Comparison of ENCODE assay signal across 8 mouse cellular contexts in genomic region chr2:85036507-85037046, GRCm38 (mm10). TPM values are rescaled to one million over a fixed set of nuclear protein-coding genes. Genes with fewer than 3 reads are reported as not detected.
DNase-seq lines count a peak whose midpoint lies in the region; ATAC-seq and TF ChIP-seq lines count a peak whose summit lies in the region.
"Had no signal": no experiment of that assay in that cellular context is flagged by ENCODE, and none has a peak within 500 bp of the region (broad histone marks: within the 10 kb centered on the region; RNA-seq: fewer than 3 reads in every experiment).

No protein-coding gene starts in this region.

- H3K9ac ChIP-seq in lung, postnatal 0 days (replicated peaks; ENCODE audit: low read depth): peak overlapping the region; percentile 80
- H3K9ac ChIP-seq in intestine, postnatal 0 days (ENCODE audit: low read depth, low read length): peak overlapping the region; percentile 90
- peak overlapping the region; percentile 92 for H3K9ac ChIP-seq in neural tube, embryonic 15.5 days (replicated peaks)

- peaks cover 10% of the 10 kb centered on the region for H3K4me1 ChIP-seq in lung, postnatal 0 days (ENCODE audit: insufficient read depth, low read depth, low read length)
- H3K4me1 ChIP-seq in embryonic fibroblast, embryonic 13.5 days (ENCODE audit: control insufficient read depth, insufficient read depth, low read length): no peaks in the 10 kb centered on the region
- H3K4me1 ChIP-seq in intestine, postnatal 0 days (replicated peaks; ENCODE audit: control insufficient read depth, insufficient read depth, low read length): peaks cover 6% of the 10 kb centered on the region; the same call in 1 of the 2 replicates
- H3K4me1 ChIP-seq in neural tube, embryonic 15.5 days: peaks cover 17% of the 10 kb centered on the region

- no peak for TF ChIP-seq POLR2A in embryonic fibroblast, embryonic 13.5 days (IDR thresholded peaks at IDR 0.05; ENCODE audit: low read depth, low read length)

- peak overlapping the region; percentile 79 for H3K4me3 ChIP-seq in lung, postnatal 0 days (ENCODE audit: low read depth, low read length)
- peak overlapping the region; percentile 46 for H3K4me3 ChIP-seq in embryonic fibroblast, embryonic 13.5 days (ENCODE audit: insufficient read depth, low read length)
- H3K4me3 ChIP-seq in intestine, postnatal 0 days (ENCODE audit: low read depth, low read length): peak overlapping the region; percentile 87
- H3K4me3 ChIP-seq in neural tube, embryonic 15.5 days (replicated peaks): peak overlapping the region; percentile 81

- no peak for DNase-seq in lung, postnatal 0 days (ENCODE audit: low spot score)
- DNase-seq in lung, postnatal 4 days: no peak
- DNase-seq in gastrocnemius, postnatal 25 days: no peak
- DNase-seq in right cerebral cortex, postnatal 14 days: no peak

- H3K36me3 ChIP-seq in lung, postnatal 0 days (ENCODE audit: insufficient read depth, low read length): 0 out of 2 replicates have a peak, but pooled peaks cover 6% of the 10 kb centered on the region
- H3K36me3 ChIP-seq in intestine, postnatal 0 days (ENCODE audit: control insufficient read depth, insufficient read depth): peaks cover 21% of the 10 kb centered on the region
- peaks cover 25% of the 10 kb centered on the region for H3K36me3 ChIP-seq in neural tube, embryonic 15.5 days

- WGBS in lung, postnatal 0 days: 10% methylated on average over 11 of the region's 11 CpGs
- 8% methylated on average over 11 of the region's 11 CpGs for WGBS in intestine, postnatal 0 days
- WGBS in neural tube, embryonic 15.5 days: 9% methylated on average over 11 of the region's 11 CpGs

- no peak for TF ChIP-seq CTCF in lung, postnatal 0 days (IDR thresholded peaks at IDR 0.05)
- TF ChIP-seq CTCF in embryonic fibroblast, embryonic 13.5 days (IDR thresholded peaks at IDR 0.05; ENCODE audit: borderline replicate concordance, insufficient read depth, low read length): no peak
- no peak for TF ChIP-seq CTCF in intestine, postnatal 0 days (IDR thresholded peaks at IDR 0.05; ENCODE audit: low read depth)

- 0 out of 2 replicates have a peak, but pooled peaks have one; percentile 9 for ATAC-seq in lung, postnatal 0 days
- peak; percentile 6; the same call in 1 of the 2 replicates for ATAC-seq in intestine, postnatal 0 days
- peak; percentile 37 for ATAC-seq in neural tube, embryonic 15.5 days (ENCODE audit: low FRiP score)

- H3K27me3 ChIP-seq in lung, postnatal 0 days (replicated peaks; ENCODE audit: insufficient read depth, low read length): no peaks in the 10 kb centered on the region
- no peaks in the 10 kb centered on the region for H3K27me3 ChIP-seq in intestine, postnatal 0 days (replicated peaks; ENCODE audit: control insufficient read depth, insufficient read depth, low read length)
- H3K27me3 ChIP-seq in neural tube, embryonic 15.5 days (replicated peaks): no peaks in the 10 kb centered on the region

- H3K27ac ChIP-seq in lung, postnatal 0 days (ENCODE audit: low read length): peak overlapping the region; percentile 86; the same call in 1 of the 2 replicates
- no peak overlapping the region for H3K27ac ChIP-seq in embryonic fibroblast, embryonic 13.5 days (ENCODE audit: insufficient read depth, low read length)
- H3K27ac ChIP-seq in intestine, postnatal 0 days (ENCODE audit: low read depth, low read length): no peak overlapping the region
- peak overlapping the region; percentile 84 for H3K27ac ChIP-seq in neural tube, embryonic 15.5 days (replicated peaks)

- peak overlapping the region; percentile 70 for H3K4me2 ChIP-seq in lung, postnatal 0 days (replicated peaks; ENCODE audit: low read depth, low read length)
- H3K4me2 ChIP-seq in intestine, postnatal 0 days (replicated peaks; ENCODE audit: low read depth): peak overlapping the region; percentile 84
- H3K4me2 ChIP-seq in neural tube, embryonic 15.5 days: peak overlapping the region; percentile 62

- no peaks in the 10 kb centered on the region for H3K9me3 ChIP-seq in lung, postnatal 0 days (ENCODE audit: low read length)
- H3K9me3 ChIP-seq in intestine, postnatal 0 days (ENCODE audit: control insufficient read depth): no peaks in the 10 kb centered on the region
- H3K9me3 ChIP-seq in neural tube, embryonic 15.5 days (replicated peaks): no peaks in the 10 kb centered on the region

- no peak for TF ChIP-seq EP300 in lung, postnatal 0 days (IDR thresholded peaks at IDR 0.05)

RNA-seq across cellular contexts. Expression of gene Ssrp1, which starts 0.5 kb away (rescaled TPM):
- polyA plus RNA-seq in lung, postnatal 0 days (2015; fragmentation: Nextera tagmentation; extraction: Ambion mirVana): 81.8 and 87.3 TPM in 2 replicates
- polyA plus RNA-seq in embryonic fibroblast, embryonic 13.5 days (2011; ENCODE audit: insufficient read length, low read depth, missing spikeins): 178 and 208 TPM in 2 replicates
- 71.9 and 73.0 TPM in 2 replicates for polyA plus RNA-seq in intestine, postnatal 0 days (2015; fragmentation: Nextera tagmentation; extraction: Ambion mirVana)
- 146 and 191 TPM in 2 replicates for polyA plus RNA-seq in neural tube, embryonic 15.5 days (2015; fragmentation: Nextera tagmentation; extraction: Ambion mirVana)
- 10 to 100 TPM; 25.5 to 28.3 TPM for total RNA-seq in gastrocnemius, postnatal 25 days (2021)

RNA-seq across cellular contexts. Expression of gene P2rx3, which starts 0.7 kb away (rescaled TPM):
- 0.07 and 0.08 TPM in 2 replicates for polyA plus RNA-seq in lung, postnatal 0 days (2015; fragmentation: Nextera tagmentation; extraction: Ambion mirVana)
- polyA plus RNA-seq in embryonic fibroblast, embryonic 13.5 days (2011; ENCODE audit: insufficient read length, low read depth, missing spikeins): 4.2 and 5.2 TPM in 2 replicates
- 0.18 and 0.26 TPM in 2 replicates for polyA plus RNA-seq in intestine, postnatal 0 days (2015; fragmentation: Nextera tagmentation; extraction: Ambion mirVana)
- polyA plus RNA-seq in neural tube, embryonic 15.5 days (2015; fragmentation: Nextera tagmentation; extraction: Ambion mirVana): 19.5 and 21.6 TPM in 2 replicates
- under 1 TPM; 0.40 to 0.43 TPM for total RNA-seq in gastrocnemius, postnatal 25 days (2021)
- total RNA-seq: hematopoietic stem cell, adult 5-6 weeks had no signal

RNA-seq across cellular contexts. Expression of gene Tnks1bp1, which starts 11.2 kb away (rescaled TPM):
- 40.3 and 40.7 TPM in 2 replicates for polyA plus RNA-seq in lung, postnatal 0 days (2015; fragmentation: Nextera tagmentation; extraction: Ambion mirVana)
- polyA plus RNA-seq in embryonic fibroblast, embryonic 13.5 days (2011; ENCODE audit: insufficient read length, low read depth, missing spikeins): 118 and 155 TPM in 2 replicates
- 18.0 and 19.5 TPM in 2 replicates for polyA plus RNA-seq in intestine, postnatal 0 days (2015; fragmentation: Nextera tagmentation; extraction: Ambion mirVana)
- polyA plus RNA-seq in neural tube, embryonic 15.5 days (2015; fragmentation: Nextera tagmentation; extraction: Ambion mirVana): 19.7 and 24.3 TPM in 2 replicates
- total RNA-seq in gastrocnemius, postnatal 25 days (2021): 10 to 100 TPM; 26.0 to 29.1 TPM

RNA-seq across cellular contexts. Expression of gene Prg3, which starts 48.6 kb away (rescaled TPM):
- polyA plus RNA-seq in lung, postnatal 0 days (2015; fragmentation: Nextera tagmentation; extraction: Ambion mirVana): not detected in 2 replicates
- polyA plus RNA-seq in embryonic fibroblast, embryonic 13.5 days (2011; ENCODE audit: insufficient read length, low read depth, missing spikeins): not detected in 2 replicates
- not detected in 2 replicates for polyA plus RNA-seq in intestine, postnatal 0 days (2015; fragmentation: Nextera tagmentation; extraction: Ambion mirVana)
- not detected in 2 replicates for polyA plus RNA-seq in neural tube, embryonic 15.5 days (2015; fragmentation: Nextera tagmentation; extraction: Ambion mirVana)
- not detected for total RNA-seq in gastrocnemius, postnatal 25 days (2021)

RNA-seq across cellular contexts. Expression of gene Prg2, which starts 56.3 kb away (rescaled TPM):
- not detected in 2 replicates for polyA plus RNA-seq in lung, postnatal 0 days (2015; fragmentation: Nextera tagmentation; extraction: Ambion mirVana)
- polyA plus RNA-seq in embryonic fibroblast, embryonic 13.5 days (2011; ENCODE audit: insufficient read length, low read depth, missing spikeins): not detected in 2 replicates
- not detected in 2 replicates for polyA plus RNA-seq in intestine, postnatal 0 days (2015; fragmentation: Nextera tagmentation; extraction: Ambion mirVana)
- polyA plus RNA-seq in neural tube, embryonic 15.5 days (2015; fragmentation: Nextera tagmentation; extraction: Ambion mirVana): 0.22 and 0.69 TPM in 2 replicates
- not detected for total RNA-seq in gastrocnemius, postnatal 25 days (2021)

Comparison
In these comparisons a context has a peak if more than half of its experiments do, and no peak if none do; other contexts are left out.
1. H3K27ac ChIP-seq: peak in lung, postnatal 0 days (single experiment) and neural tube, embryonic 15.5 days (single experiment); none in embryonic fibroblast, embryonic 13.5 days (single experiment) and intestine, postnatal 0 days (single experiment).
2. Peak in every context shown above with its lines, with median percentiles within 50 percentile points of each other: ATAC-seq, H3K4me2 ChIP-seq, H3K4me3 ChIP-seq and H3K9ac ChIP-seq.